Mouse (Mus musculus): ENCODE measurements around the gene Folr1.

Gene Folr1

GRCm38 (mm10) chr7:101833916-101834584 lies 36.5 kb downstream of the Folr1 start:
- in situ Hi-C loops (cut with MboI, MseI), result loop anchor here (10.0 to 25.0 kb wide), 2 partner anchors 172 to 951 kb away; partner anchors contain the start of gene Clpb (in 1 of the 2)

GRCm38 (mm10) chr7:101833352-101833751 lies 37.2 kb downstream of the Folr1 start:
- in situ Hi-C loops (cut with MboI, MseI), result loop anchor here (10.0 to 25.0 kb wide), 2 partner anchors 171 to 951 kb away; partner anchors contain the start of gene Clpb (in 1 of the 2)

- in situ Hi-C loops (cut with MboI, MseI), result loop anchor here (10.0 to 25.0 kb wide), 2 partner anchors 170 to 952 kb away; partner anchors contain the start of gene Clpb (in 1 of the 2)
Measured at GRCm38 (mm10) chr7:101832372-101832771, 38.2 kb downstream of the Folr1 start.

- in situ Hi-C loops (cut with MboI, MseI), result loop anchor here (10.0 to 25.0 kb wide), 2 partner anchors 169 to 953 kb away; partner anchors contain the start of gene Clpb (in 1 of the 2)
Measured at GRCm38 (mm10) chr7:101831437-101831836, 39.2 kb downstream of the Folr1 start.

- in situ Hi-C loops (cut with MboI, MseI), result loop anchor here (10.0 to 25.0 kb wide), 2 partner anchors 168 to 954 kb away; partner anchors contain the start of gene Clpb (in 1 of the 2)
Measured at GRCm38 (mm10) chr7:101830373-101830772, 40.2 kb downstream of the Folr1 start.

GRCm38 (mm10) chr7:101823758-101824630 lies 46.6 kb downstream of the Folr1 start:
- in situ Hi-C loops (cut with MboI, MseI), result loop anchor here in 1 of 2 experiments (5.0 kb wide), 1 partner anchor 142 kb away; no protein-coding TSS in a partner anchor

- in situ Hi-C loops (cut with MboI, MseI), result loop anchor here in 1 of 2 experiments (5.0 kb wide), 1 partner anchor 141 kb away; no protein-coding TSS in a partner anchor
Measured at GRCm38 (mm10) chr7:101822836-101823757, 47.5 kb downstream of the Folr1 start.

- in situ Hi-C loops (cut with MboI, MseI), result loop anchor here in 1 of 2 experiments (5.0 kb wide), 1 partner anchor 140 kb away; no protein-coding TSS in a partner anchor
Measured at GRCm38 (mm10) chr7:101821571-101822501, 48.8 kb downstream of the Folr1 start.

GRCm38 (mm10) chr7:101820295-101821030 lies 50.1 kb downstream of the Folr1 start:
- in situ Hi-C loops (cut with MboI, MseI), result loop anchor here in 1 of 2 experiments (5.0 kb wide), 1 partner anchor 138 kb away; no protein-coding TSS in a partner anchor

GRCm38 (mm10) chr7:101817861-101818401 lies 52.7 kb downstream of the Folr1 start, which contains the start of gene Phox2a:
TSS of gene Phox2a (plus strand) at chr7:101818313.
- in situ Hi-C loops (cut with MboI, MseI), result loop anchor here in 1 of 2 experiments (10.0 kb wide), 1 partner anchor 1783 kb away; no protein-coding TSS in a partner anchor
